Mouse (Mus musculus) G1E (cell line): ENCODE results near the gene Slc6a5.

Experiments used
- CTCF ChIP-seq: IDR thresholded peaks from 2 replicates; pipeline ENCODE4 v1.5.1; 2012; ENCODE audit warnings: low read depth, low read length, inconsistent platforms, mixed read lengths
- GATA2 ChIP-seq: IDR thresholded peaks from 2 replicates; pipeline ENCODE4 v1.6.1; 2012; ENCODE audit warnings: low read depth, low read length, inconsistent platforms, borderline replicate concordance
- TAL1 ChIP-seq: conservative IDR thresholded peaks from 2 replicates; pipeline ENCODE4 v1.6.1; 2012; ENCODE audit warnings: low read depth, low read length, inconsistent platforms, mixed read lengths

GRCm38 (mm10) chr7:49974841-49975440 lies 65.0 kb downstream of the Slc6a5 start, which contains the start of gene Nell1:
- no peak for TF ChIP-seq CTCF
- TF ChIP-seq GATA2: no peak
- TF ChIP-seq TAL1: no peak
